Mouse (Mus musculus) midbrain, postnatal 0 days (tissue): ENCODE measurements around the gene Jarid2. TPM values are rescaled to one million over a fixed set of nuclear protein-coding genes. Genes with fewer than 3 reads are reported as not detected.

ENCODE experiments used
- ATAC-seq: fragments of 200-750 bp; cut with Nextera tagmentation; 2 replicates; pipeline ENCODE4 v1.8.0; 2017; ENCODE audit warnings: moderate number of reproducible peaks, mild to moderate bottlenecking, moderate TSS enrichment, moderate library complexity; ENCODE audit not compliant: low FRiP score
- DNase-seq: peaks from one replicate; pipeline ENCODE4 v3.0.0-alpha.2; 2015; ENCODE audit warnings: low spot score
- H3K27ac ChIP-seq: fragments of 300-500 bp; sonication (generic); 2 replicates; pipeline ENCODE4 v1.5.1; 2014; ENCODE audit warnings: low read depth, mild to moderate bottlenecking, low read length, mixed read lengths
- H3K27me3 ChIP-seq: fragments of 300-500 bp; sonication (generic); 2 replicates; pipeline ENCODE4 v1.6.1; 2014; ENCODE audit warnings: low read length, control low read depth, mixed read lengths; ENCODE audit not compliant: insufficient read depth
- H3K36me3 ChIP-seq: fragments of 300-500 bp; sonication (generic); 2 replicates; pipeline ENCODE4 v1.6.1; 2014; ENCODE audit warnings: low read length, control low read depth, mixed read lengths; ENCODE audit not compliant: insufficient read depth
- H3K4me1 ChIP-seq: fragments of 300-500 bp; sonication (generic); 2 replicates; pipeline ENCODE4 v1.6.1; 2014; ENCODE audit warnings: mild to moderate bottlenecking, control low read depth, antibody characterized with exemption, low read length, mixed read lengths; ENCODE audit not compliant: insufficient read depth
- H3K4me2 ChIP-seq: fragments of 300-500 bp; sonication (generic); 2 replicates; pipeline ENCODE4 v1.6.1; 2014; ENCODE audit warnings: low read depth, mild to moderate bottlenecking, low read length, mixed read lengths; ENCODE audit not compliant: poor library complexity, severe bottlenecking
- H3K4me3 ChIP-seq: fragments of 300-500 bp; sonication (generic); 2 replicates; pipeline ENCODE4 v1.5.1; 2014; ENCODE audit warnings: low read depth, mild to moderate bottlenecking, low read length, moderate library complexity
- H3K9ac ChIP-seq: fragments of 300-500 bp; sonication (generic); replicated peaks from 2 replicates; pipeline ENCODE4 v1.6.1; 2014; ENCODE audit warnings: mild to moderate bottlenecking, low read length, moderate library complexity, mixed read lengths; ENCODE audit not compliant: poor library complexity, severe bottlenecking
- H3K9me3 ChIP-seq: fragments of 300-500 bp; sonication (generic); 2 replicates; pipeline ENCODE4 v1.6.1; 2016; ENCODE audit warnings: low read length, control low read depth
- CTCF ChIP-seq: IDR thresholded peaks from 2 replicates; pipeline ENCODE4 v1.5.1; 2016; ENCODE audit warnings: antibody characterized with exemption, mild to moderate bottlenecking
- WGBS: fragments of 180-500 bp; shearing (Covaris S2); extraction: QIAGEN DNeasy Blood & Tissue Kit; methylation state at CpG from one replicate; pipeline ENCODE4 v1.1.7; 2014; 5-methylcytosine and 5-hydroxymethylcytosine counted together
- polyA plus RNA-seq: library from polyadenylated mRNA; unstranded; fragments of >200 nt; fragmentation: Nextera tagmentation; extraction: Ambion mirVana; gene quantifications from 2 replicates; pipeline ENCODE4 v1.2.1, GENCODE M21; 2015
- total RNA-seq: library from RNA; depleted of rRNA; stranded (reverse); fragments of >200 nt; gene quantifications from 2 replicates; pipeline ENCODE4 v1.2.3, GENCODE M21; 2014

The Jarid2 gene
- total and polyA plus RNA-seq, 2 experiments from 2014 or later = 18.0 to 19.3 TPM

- H3K4me1 ChIP-seq = 0 out of 2 replicates have a peak, but pooled peaks cover 3% of the 10 kb centered on the region
- no peak for DNase-seq
- H3K27me3 ChIP-seq = no peaks in the 10 kb centered on the region
- no peak for ATAC-seq
- H3K36me3 ChIP-seq = no peaks in the 10 kb centered on the region
- no peak overlapping the region for H3K4me2 ChIP-seq
- H3K4me3 ChIP-seq = no peak overlapping the region
- H3K9me3 ChIP-seq = no peaks in the 10 kb centered on the region
- H3K27ac ChIP-seq = no peak overlapping the region
- WGBS = 85% methylated on average over 2 of the region's 2 CpGs
- no peak overlapping the region for H3K9ac ChIP-seq
- no peak for TF ChIP-seq CTCF
Measured at GRCm38 (mm10) chr13:44753206-44753605, 23.9 kb downstream of the Jarid2 start.

GRCm38 (mm10) chr13:44755434-44755833, 26.2 kb downstream of the Jarid2 start:
- Histone ChIP-seq H3K36me3 (no peaks in the 10 kb centered on the region), H3K9ac (no peak overlapping the region), H3K27ac (0 out of 2 replicates have a peak overlapping the region, but pooled peaks have one; percentile 4), H3K4me3 (no peak overlapping the region), H3K4me2 (no peak overlapping the region), H3K27me3 (no peaks in the 10 kb centered on the region), H3K9me3 (no peaks in the 10 kb centered on the region), H3K4me1 (0 out of 2 replicates have a peak, but pooled peaks cover 3% of the 10 kb centered on the region)
- WGBS = 9% methylated on average over 5 of the region's 5 CpGs
- no peak for ATAC-seq
- TF ChIP-seq CTCF = no peak
- DNase-seq = no peak

GRCm38 (mm10) chr13:44758750-44759149, 29.5 kb downstream of the Jarid2 start:
- no peak overlapping the region for H3K9ac ChIP-seq
- no peaks in the 10 kb centered on the region for H3K27me3 ChIP-seq
- no peaks in the 10 kb centered on the region for H3K4me1 ChIP-seq
- H3K4me2 ChIP-seq = no peak overlapping the region
- no peak overlapping the region for H3K27ac ChIP-seq
- ATAC-seq = no peak
- H3K36me3 ChIP-seq = no peaks in the 10 kb centered on the region
- WGBS = 79% methylated on average over 1 of the region's 1 CpGs
- DNase-seq = no peak
- H3K9me3 ChIP-seq = no peaks in the 10 kb centered on the region
- peak; percentile 51 for TF ChIP-seq CTCF
- no peak overlapping the region for H3K4me3 ChIP-seq

GRCm38 (mm10) chr13:44760761-44761160, 31.5 kb downstream of the Jarid2 start:
- TF ChIP-seq CTCF = no peak
- Histone ChIP-seq H3K4me2 (no peak overlapping the region), H3K27ac (no peak overlapping the region), H3K4me1 (no peaks in the 10 kb centered on the region), H3K36me3 (no peaks in the 10 kb centered on the region), H3K9me3 (no peaks in the 10 kb centered on the region), H3K9ac (no peak overlapping the region), H3K4me3 (no peak overlapping the region), H3K27me3 (no peaks in the 10 kb centered on the region)
- 91% methylated on average over 1 of the region's 1 CpGs for WGBS
- no peak for DNase-seq
- no peak for ATAC-seq

- Histone ChIP-seq H3K4me2 (no peak overlapping the region), H3K9me3 (no peaks in the 10 kb centered on the region), H3K36me3 (no peaks in the 10 kb centered on the region), H3K9ac (no peak overlapping the region), H3K27me3 (no peaks in the 10 kb centered on the region), H3K4me1 (no peaks in the 10 kb centered on the region), H3K4me3 (no peak overlapping the region), H3K27ac (no peak overlapping the region; the same call in 1 of the 2 replicates)
- 80% methylated on average over 3 of the region's 3 CpGs for WGBS
- ATAC-seq (no peak), DNase-seq (no peak)
- no peak for TF ChIP-seq CTCF
Measured at GRCm38 (mm10) chr13:44763068-44763467, 33.8 kb downstream of the Jarid2 start.

- DNase-seq (no peak), ATAC-seq (no peak)
- H3K4me3 ChIP-seq = no peak overlapping the region
- no peak overlapping the region for H3K27ac ChIP-seq
- no peak for TF ChIP-seq CTCF
- 83% methylated on average over 6 of the region's 6 CpGs for WGBS
- H3K36me3 ChIP-seq = no peaks in the 10 kb centered on the region
- no peaks in the 10 kb centered on the region for H3K9me3 ChIP-seq
- H3K27me3 ChIP-seq = no peaks in the 10 kb centered on the region
- H3K4me2 ChIP-seq = no peak overlapping the region
- H3K9ac ChIP-seq = no peak overlapping the region
- no peaks in the 10 kb centered on the region for H3K4me1 ChIP-seq
Measured at GRCm38 (mm10) chr13:44767751-44768150, 38.5 kb downstream of the Jarid2 start.
